In the genomic region with DNA sequence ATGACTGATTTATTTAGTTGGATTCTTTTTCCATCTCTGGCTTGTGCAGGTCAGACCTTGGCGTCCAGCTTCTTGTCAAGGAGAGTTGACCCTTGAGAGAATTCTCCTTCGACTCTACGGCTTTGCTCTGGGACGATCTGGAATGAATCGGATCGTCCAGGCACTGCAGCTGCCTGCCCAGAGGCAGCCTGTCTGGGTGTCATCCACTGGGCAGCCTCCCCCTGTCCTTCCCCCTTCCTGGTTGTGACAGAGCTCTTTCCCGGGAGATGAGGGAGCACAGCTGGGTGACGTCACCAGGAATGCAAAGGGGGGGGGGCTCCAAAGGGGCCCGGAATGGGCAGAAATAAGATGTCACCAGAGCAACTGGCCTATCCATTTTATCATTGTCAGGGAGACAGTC, we compare ENCODE assay signal across 10 mouse cellular contexts.
DNase-seq lines count a peak whose midpoint lies in the region; ATAC-seq and TF ChIP-seq lines count a peak whose summit lies in the region.
"Had no signal": no experiment of that assay in that cellular context is flagged by ENCODE, and none has a peak within 500 bp of the region (broad histone marks: within the 10 kb centered on the region; RNA-seq: fewer than 3 reads in every experiment).

No protein-coding gene starts in this region.

- no peaks in the 10 kb centered on the region for H3K36me3 ChIP-seq in lung, embryonic 15.5 days
- H3K36me3 ChIP-seq in limb, embryonic 10.5 days: no peaks in the 10 kb centered on the region
- no peaks in the 10 kb centered on the region for H3K36me3 ChIP-seq in stomach, embryonic 15.5 days
- H3K36me3 ChIP-seq: liver, embryonic 12.5 days had no signal

- intact Hi-C loops in gastrocnemius, postnatal 14 days (cut with DNase I; ENCODE audit: low total_unique reads): no loop called here

- no peak overlapping the region for H3K9ac ChIP-seq in lung, embryonic 15.5 days
- no peak overlapping the region for H3K9ac ChIP-seq in stomach, embryonic 15.5 days
- H3K9ac ChIP-seq: liver, embryonic 12.5 days had no signal

- peak; percentile 22 for DNase-seq in gastrocnemius, postnatal 14 days
- no peak for DNase-seq in gastrocnemius, adult 8-10 months (ENCODE audit: low spot score in 2 of 2)
- DNase-seq in lung, adult 2 months: no peak
- peak; percentile 45 for DNase-seq in limb, embryonic 10.5 days (ENCODE audit: low spot score)
- no peak for DNase-seq in layer of hippocampus, postnatal 25 days (ENCODE audit: extremely low spot score in 1 of 2, low spot score in 1 of 2)
- DNase-seq in yolk sac, embryonic 10.5 days (ENCODE audit: low spot score): no peak
- DNase-seq: thymus, adult 2 months had no signal

- no peak overlapping the region for H3K4me3 ChIP-seq in lung, embryonic 15.5 days
- H3K4me3 ChIP-seq in lung, adult 2 months (replicated peaks; ENCODE audit: extremely low read depth, low read depth, low read length): no peak overlapping the region
- peak overlapping the region; percentile 18; the same call in 1 of the 2 replicates for H3K4me3 ChIP-seq in limb, embryonic 10.5 days
- no peak overlapping the region for H3K4me3 ChIP-seq in stomach, embryonic 15.5 days (replicated peaks)
- H3K4me3 ChIP-seq: liver, embryonic 12.5 days had no signal

- ATAC-seq in lung, embryonic 15.5 days (ENCODE audit: borderline replicate concordance, extremely low read depth, low FRiP score, low TSS enrichment): peak; percentile 83; the same call in 1 of the 2 replicates
- peak; percentile 9; the same call in 1 of the 2 replicates for ATAC-seq in stomach, embryonic 15.5 days (ENCODE audit: insufficient read depth, low FRiP score, low read depth)
- ATAC-seq: liver, embryonic 12.5 days had no signal

- peaks cover 10% of the 10 kb centered on the region for H3K4me1 ChIP-seq in lung, embryonic 15.5 days
- no peaks in the 10 kb centered on the region for H3K4me1 ChIP-seq in lung, adult 2 months (ENCODE audit: control insufficient read depth, insufficient read depth, low read length)
- peaks cover 19% of the 10 kb centered on the region for H3K4me1 ChIP-seq in limb, embryonic 10.5 days
- H3K4me1 ChIP-seq in stomach, embryonic 15.5 days: peaks cover 4% of the 10 kb centered on the region
- H3K4me1 ChIP-seq: liver, embryonic 12.5 days had no signal

- 5% methylated on average over 9 of the region's 9 CpGs for WGBS in lung, embryonic 15.5 days
- 1% methylated on average over 9 of the region's 9 CpGs for WGBS in lung, adult 2 months
- whole genome bisulfite sequencing in limb, embryonic 10.5 days: 9% methylated on average over 9 of the region's 9 CpGs
- 6% methylated on average over 9 of the region's 9 CpGs for WGBS in stomach, embryonic 15.5 days

- no peak for TF ChIP-seq POLR2A in lung, adult 2 months (IDR thresholded peaks at IDR 0.05; ENCODE audit: borderline replicate concordance, extremely low read depth, low read depth, low read length)

- H3K4me2 ChIP-seq in lung, embryonic 15.5 days: peak overlapping the region; percentile 21
- H3K4me2 ChIP-seq in stomach, embryonic 15.5 days: peak overlapping the region; percentile 24
- H3K4me2 ChIP-seq: liver, embryonic 12.5 days had no signal

- H3K9me3 ChIP-seq in lung, embryonic 15.5 days: no peaks in the 10 kb centered on the region
- no peaks in the 10 kb centered on the region for H3K9me3 ChIP-seq in limb, embryonic 10.5 days (replicated peaks)
- H3K9me3 ChIP-seq in stomach, embryonic 15.5 days: no peaks in the 10 kb centered on the region
- H3K9me3 ChIP-seq: liver, embryonic 12.5 days had no signal

- no peak for TF ChIP-seq CTCF in lung, adult 2 months (IDR thresholded peaks at IDR 0.05; ENCODE audit: insufficient read depth, low read length)

- H3K27me3 ChIP-seq in lung, embryonic 15.5 days: no peaks in the 10 kb centered on the region
- peaks cover 6% of the 10 kb centered on the region; the same call in 1 of the 2 replicates for H3K27me3 ChIP-seq in limb, embryonic 10.5 days (ENCODE audit: low read depth, poor library complexity, severe bottlenecking)
- no peaks in the 10 kb centered on the region for H3K27me3 ChIP-seq in stomach, embryonic 15.5 days (replicated peaks)
- H3K27me3 ChIP-seq: liver, embryonic 12.5 days had no signal

- H3K27ac ChIP-seq in lung, embryonic 15.5 days: no peak overlapping the region
- H3K27ac ChIP-seq in limb, embryonic 10.5 days: no peak overlapping the region
- H3K27ac ChIP-seq in stomach, embryonic 15.5 days: no peak overlapping the region
- H3K27ac ChIP-seq: liver, embryonic 12.5 days had no signal

Comparison
In these comparisons a context has a peak if more than half of its experiments do, and no peak if none do; other contexts are left out.
1. DNase-seq: peak in gastrocnemius, postnatal 14 days (single experiment) and limb, embryonic 10.5 days (single experiment); none in gastrocnemius, adult 8-10 months (0 of 2), lung, adult 2 months (single experiment), layer of hippocampus, postnatal 25 days (0 of 2) and yolk sac, embryonic 10.5 days (single experiment).